Mouse (Mus musculus): ENCODE results near the gene Cyp4f18. TPM values are rescaled to one million over a fixed set of nuclear protein-coding genes. Genes with fewer than 3 reads are reported as not detected.
A peak's percentile ranks its signal among the peaks of the same experiment; 100 is the strongest.

Cyp4f18 gene
- polyA plus RNA-seq, 1 experiment from 2014 or later, result 1.3 TPM

DNA sequence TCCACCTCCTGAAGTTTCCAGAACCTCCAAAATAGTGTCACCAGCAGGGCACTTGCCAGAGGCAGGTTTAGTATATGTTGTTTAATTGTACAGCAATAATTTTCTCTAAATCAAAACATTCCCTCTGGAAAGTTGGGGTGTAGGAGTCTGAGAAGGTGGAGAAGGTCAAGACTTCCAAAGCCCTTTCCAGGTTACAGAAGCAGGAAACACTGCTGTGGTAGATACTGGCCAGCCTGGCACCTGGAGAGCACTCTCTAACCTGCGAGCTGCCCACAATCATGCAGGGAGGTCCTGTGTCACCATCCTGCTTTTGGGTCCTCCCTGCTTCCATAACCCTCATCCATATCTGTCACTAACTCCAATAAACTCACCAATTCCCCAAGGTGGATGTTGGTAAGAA lies 2.7 kb downstream of the Cyp4f18 start:
- no peak for DNase-seq (ENCODE audit: low spot score)
- 94% methylated on average over 1 of the region's 1 CpGs for WGBS
- no peaks in the 10 kb centered on the region for H3K4me1 ChIP-seq (replicated peaks; ENCODE audit: control insufficient read depth, insufficient read depth)
- no peak overlapping the region for H3K4me2 ChIP-seq (replicated peaks; ENCODE audit: low read depth)
- no peaks in the 10 kb centered on the region for H3K9me3 ChIP-seq (ENCODE audit: control insufficient read depth, low read length)
- H3K36me3 ChIP-seq (ENCODE audit: control insufficient read depth, insufficient read depth, low read length), result no peaks in the 10 kb centered on the region
- H3K27me3 ChIP-seq (ENCODE audit: control insufficient read depth, insufficient read depth, low read length), result no peaks in the 10 kb centered on the region
- TF ChIP-seq CTCF (IDR thresholded peaks at IDR 0.05; ENCODE audit: low read depth) (no peak), EP300 (optimal IDR thresholded peaks at IDR 0.05) (no peak)
- no peak overlapping the region for H3K4me3 ChIP-seq (ENCODE audit: low read depth, low read length)
- ATAC-seq (ENCODE audit: low FRiP score, low TSS enrichment), result no peak
- H3K9ac ChIP-seq (ENCODE audit: low read length), result no peak overlapping the region
- no peak overlapping the region for H3K27ac ChIP-seq (replicated peaks)

DNA sequence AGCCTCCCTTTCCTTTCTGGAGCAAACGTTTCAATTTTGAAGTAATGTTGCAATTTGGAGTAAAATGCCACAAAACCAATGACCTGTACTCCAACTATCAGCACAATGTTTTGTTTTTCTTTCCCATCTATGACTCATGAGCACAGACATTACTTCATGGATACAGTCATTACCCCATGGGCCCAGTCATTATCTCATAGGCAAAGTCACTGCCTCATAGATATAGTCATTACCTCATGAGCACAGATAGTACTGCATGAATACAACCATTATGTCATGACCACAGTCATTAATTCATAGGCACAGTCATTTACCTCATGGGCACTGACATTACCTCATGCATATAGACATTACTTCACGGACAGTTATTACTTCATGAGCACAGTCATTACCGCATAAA lies 3.5 kb downstream of the Cyp4f18 start:
- H3K4me1 ChIP-seq (replicated peaks; ENCODE audit: control insufficient read depth, insufficient read depth), result no peaks in the 10 kb centered on the region
- no peak for TF ChIP-seq EP300 (optimal IDR thresholded peaks at IDR 0.05)
- TF ChIP-seq CTCF (IDR thresholded peaks at IDR 0.05; ENCODE audit: low read depth), result no peak
- WGBS, result 75% methylated on average over 3 of the region's 3 CpGs
- DNase-seq (ENCODE audit: low spot score), result no peak
- no peak overlapping the region for H3K9ac ChIP-seq (ENCODE audit: low read length)
- no peak overlapping the region for H3K27ac ChIP-seq (replicated peaks)
- H3K27me3 ChIP-seq (ENCODE audit: control insufficient read depth, insufficient read depth, low read length), result no peaks in the 10 kb centered on the region
- no peaks in the 10 kb centered on the region for H3K9me3 ChIP-seq (ENCODE audit: control insufficient read depth, low read length)
- H3K4me2 ChIP-seq (replicated peaks; ENCODE audit: low read depth), result no peak overlapping the region
- no peaks in the 10 kb centered on the region for H3K36me3 ChIP-seq (ENCODE audit: control insufficient read depth, insufficient read depth, low read length)
- H3K4me3 ChIP-seq (ENCODE audit: low read depth, low read length), result no peak overlapping the region
- peak; percentile 69 for ATAC-seq (ENCODE audit: low FRiP score, low TSS enrichment)

DNA sequence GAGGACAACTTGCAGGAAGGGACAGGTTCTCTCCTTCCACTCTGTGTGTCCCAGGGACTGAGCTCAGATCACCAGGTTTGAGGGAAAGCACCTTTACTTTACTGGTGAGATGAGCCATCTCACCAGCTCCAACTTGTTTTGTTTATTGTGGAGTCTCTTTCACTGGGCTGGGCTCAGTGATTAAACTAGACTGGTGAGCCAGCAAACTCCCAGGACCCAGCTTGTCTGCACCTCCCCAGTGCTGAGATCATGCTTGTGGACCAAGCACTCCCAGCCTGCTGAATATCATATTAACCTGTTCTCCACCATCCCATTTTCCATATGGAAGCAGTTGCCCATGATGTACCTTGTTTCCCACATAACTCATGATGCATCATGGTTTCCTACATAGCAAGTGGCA lies 6.5 kb downstream of the Cyp4f18 start:
- DNase-seq (ENCODE audit: low spot score) (no peak), ATAC-seq (ENCODE audit: low FRiP score, low TSS enrichment) (peak; percentile 68; the same call in 1 of the 2 replicates)
- TF ChIP-seq CTCF (IDR thresholded peaks at IDR 0.05; ENCODE audit: low read depth), result no peak
- no peak for TF ChIP-seq EP300 (optimal IDR thresholded peaks at IDR 0.05)
- H3K9ac ChIP-seq (ENCODE audit: low read length), result no peak overlapping the region
- H3K4me3 ChIP-seq (ENCODE audit: low read depth, low read length), result no peak overlapping the region
- H3K4me2 ChIP-seq (replicated peaks; ENCODE audit: low read depth), result no peak overlapping the region
- H3K36me3 ChIP-seq (ENCODE audit: control insufficient read depth, insufficient read depth, low read length), result no peaks in the 10 kb centered on the region
- H3K27me3 ChIP-seq (ENCODE audit: control insufficient read depth, insufficient read depth, low read length), result no peaks in the 10 kb centered on the region
- H3K9me3 ChIP-seq (ENCODE audit: control insufficient read depth, low read length), result no peaks in the 10 kb centered on the region
- H3K4me1 ChIP-seq (replicated peaks; ENCODE audit: control insufficient read depth, insufficient read depth), result no peaks in the 10 kb centered on the region
- H3K27ac ChIP-seq (replicated peaks), result no peak overlapping the region

DNA sequence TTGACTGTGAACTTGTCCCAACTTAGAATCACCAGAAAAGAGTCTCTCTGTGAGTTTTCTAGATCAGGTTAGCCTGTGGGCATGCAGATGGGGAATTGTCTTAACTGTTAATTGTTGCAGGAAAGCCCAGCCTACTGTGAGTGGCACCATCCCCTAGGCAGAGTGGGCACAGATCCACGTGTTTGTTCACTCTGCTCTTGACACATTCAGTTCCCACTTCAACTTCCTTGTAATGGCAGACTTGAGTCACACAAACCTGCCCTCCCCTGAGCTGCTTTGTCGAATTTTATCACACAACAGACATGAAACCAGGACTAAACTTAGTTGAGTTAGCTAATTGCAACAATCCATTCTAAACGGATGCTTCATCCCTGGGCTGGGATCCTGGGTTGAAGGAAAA lies 9.2 kb downstream of the Cyp4f18 start:
- DNase-seq (ENCODE audit: low spot score), result no peak
- WGBS, result 73% methylated on average over 3 of the region's 3 CpGs
- H3K9me3 ChIP-seq (ENCODE audit: control insufficient read depth, low read length), result no peaks in the 10 kb centered on the region
- no peak for ATAC-seq (ENCODE audit: low FRiP score, low TSS enrichment)
- no peaks in the 10 kb centered on the region for H3K27me3 ChIP-seq (ENCODE audit: control insufficient read depth, insufficient read depth, low read length)
- no peak overlapping the region for H3K9ac ChIP-seq (ENCODE audit: low read length)
- no peak overlapping the region for H3K27ac ChIP-seq (replicated peaks)
- no peak overlapping the region for H3K4me3 ChIP-seq (ENCODE audit: low read depth, low read length)
- no peaks in the 10 kb centered on the region for H3K4me1 ChIP-seq (replicated peaks; ENCODE audit: control insufficient read depth, insufficient read depth)
- no peak overlapping the region for H3K4me2 ChIP-seq (replicated peaks; ENCODE audit: low read depth)
- no peak for TF ChIP-seq CTCF (IDR thresholded peaks at IDR 0.05; ENCODE audit: low read depth)
- no peak for TF ChIP-seq EP300 (optimal IDR thresholded peaks at IDR 0.05)
- H3K36me3 ChIP-seq (ENCODE audit: control insufficient read depth, insufficient read depth, low read length), result no peaks in the 10 kb centered on the region

DNA sequence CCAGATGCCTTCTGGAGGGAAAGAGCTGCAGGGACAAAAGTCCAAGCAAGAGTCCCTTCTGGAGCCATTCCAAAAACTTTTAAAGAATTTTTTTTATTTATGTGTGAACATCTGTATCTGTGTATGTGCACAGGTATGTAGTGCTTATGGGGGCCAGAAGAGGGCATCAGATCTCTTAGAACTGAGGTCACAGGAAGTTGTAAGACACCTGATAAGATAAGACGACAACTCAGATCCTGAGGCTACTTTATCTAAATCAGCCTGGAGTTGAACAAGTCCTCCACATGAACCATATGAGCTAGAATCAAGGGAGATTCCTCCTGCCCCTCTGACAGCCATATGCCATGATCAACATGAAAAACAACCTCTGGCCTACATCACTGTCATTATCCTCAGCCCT lies 10.0 kb downstream of the Cyp4f18 start:
- Histone ChIP-seq H3K4me2 (replicated peaks; ENCODE audit: low read depth) (no peak overlapping the region), H3K36me3 (ENCODE audit: control insufficient read depth, insufficient read depth, low read length) (no peaks in the 10 kb centered on the region), H3K27ac (replicated peaks) (no peak overlapping the region), H3K4me3 (ENCODE audit: low read depth, low read length) (no peak overlapping the region), H3K4me1 (replicated peaks; ENCODE audit: control insufficient read depth, insufficient read depth) (no peaks in the 10 kb centered on the region), H3K27me3 (ENCODE audit: control insufficient read depth, insufficient read depth, low read length) (no peaks in the 10 kb centered on the region), H3K9ac (ENCODE audit: low read length) (no peak overlapping the region), H3K9me3 (ENCODE audit: control insufficient read depth, low read length) (no peaks in the 10 kb centered on the region)
- 73% methylated on average over 1 of the region's 1 CpGs for WGBS
- TF ChIP-seq EP300 (optimal IDR thresholded peaks at IDR 0.05), result no peak
- no peak for TF ChIP-seq CTCF (IDR thresholded peaks at IDR 0.05; ENCODE audit: low read depth)
- DNase-seq (ENCODE audit: low spot score) (no peak), ATAC-seq (ENCODE audit: low FRiP score, low TSS enrichment) (no peak)

DNA sequence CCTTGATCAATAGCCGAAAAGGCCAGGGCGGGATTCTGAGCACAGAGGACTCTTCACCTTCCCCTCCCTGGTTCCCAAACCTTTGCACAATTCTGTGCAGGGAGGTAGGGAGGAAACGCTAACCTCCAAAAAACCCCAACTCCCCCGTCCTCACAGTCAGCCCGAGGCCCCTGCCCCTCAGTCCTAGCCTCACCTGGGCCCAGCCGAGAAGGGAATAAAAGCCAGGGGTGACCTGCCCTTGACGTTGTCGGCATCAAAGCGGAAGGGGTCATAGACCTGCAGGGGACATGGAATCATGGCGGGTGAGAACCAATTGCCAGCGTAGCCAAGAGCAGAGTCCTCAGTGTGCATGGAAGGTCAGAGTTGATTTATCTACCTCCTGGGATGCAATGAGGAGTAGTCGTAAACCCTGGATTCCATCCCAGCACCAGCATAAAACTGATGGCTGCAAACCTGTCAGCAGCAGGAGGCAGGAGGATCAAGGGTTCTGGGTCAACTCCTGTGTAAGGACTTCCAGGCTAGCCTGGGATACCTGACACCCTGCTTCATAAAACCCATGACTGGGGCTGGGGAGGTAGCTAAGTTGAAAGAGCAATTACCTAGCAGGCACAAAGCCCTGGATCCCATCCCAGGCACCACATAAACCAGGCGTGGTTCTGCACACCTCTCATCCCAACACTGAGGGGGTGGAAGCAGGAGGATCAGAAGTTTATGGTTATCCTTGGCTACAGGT lies 20.4 kb downstream of the Cyp4f18 start:
- DNase-seq (ENCODE audit: low spot score) (no peak), ATAC-seq (ENCODE audit: low FRiP score, low TSS enrichment) (0 out of 2 replicates have a peak, but pooled peaks have one; percentile 17)
- H3K9me3 ChIP-seq (ENCODE audit: control insufficient read depth, low read length), result no peaks in the 10 kb centered on the region
- peak overlapping the region; percentile 42 for H3K4me3 ChIP-seq (ENCODE audit: low read depth, low read length)
- peak overlapping the region; percentile 72 for H3K4me2 ChIP-seq (replicated peaks; ENCODE audit: low read depth)
- no peaks in the 10 kb centered on the region for H3K36me3 ChIP-seq (ENCODE audit: control insufficient read depth, insufficient read depth, low read length)
- WGBS, result 54% methylated on average over 13 of the region's 13 CpGs
- H3K27me3 ChIP-seq (ENCODE audit: control insufficient read depth, insufficient read depth, low read length), result no peaks in the 10 kb centered on the region
- 0 out of 2 replicates have a peak, but pooled peaks cover 2% of the 10 kb centered on the region for H3K4me1 ChIP-seq (replicated peaks; ENCODE audit: control insufficient read depth, insufficient read depth)
- peak overlapping the region; percentile 50; the same call in 1 of the 2 replicates for H3K9ac ChIP-seq (ENCODE audit: low read length)
- 0 out of 2 replicates have a peak overlapping the region, but pooled peaks have one; percentile 30 for H3K27ac ChIP-seq (replicated peaks)
- no peak for TF ChIP-seq CTCF (IDR thresholded peaks at IDR 0.05; ENCODE audit: low read depth)
- no peak for TF ChIP-seq EP300 (optimal IDR thresholded peaks at IDR 0.05)
